Mouse (Mus musculus) T-helper 2 cell (primary cell): ENCODE data around the gene Baz2a.
"Not testable (repeated sequence)": the region's sequence is repeated elsewhere in the genome, so short reads cannot be mapped to it uniquely, and the experiment has no call there.

Source experiments
- in situ Hi-C: fragments of 300-600 bp; cut with MboI, MseI; formaldehyde crosslinking; loops from one replicate; pipeline ENCODE4 v1.15.1; 2025; ENCODE audit warnings: high pct_unique_total_duplicates

Gene Baz2a

GRCm38 (mm10) chr10:128081807-128082476 is 9.4 kb upstream of the Baz2a start:
- in situ Hi-C loops = no loop called here

GRCm38 (mm10) chr10:128082477-128082808 is 8.9 kb upstream of the Baz2a start:
- in situ Hi-C loops = no loop called here

DNA sequence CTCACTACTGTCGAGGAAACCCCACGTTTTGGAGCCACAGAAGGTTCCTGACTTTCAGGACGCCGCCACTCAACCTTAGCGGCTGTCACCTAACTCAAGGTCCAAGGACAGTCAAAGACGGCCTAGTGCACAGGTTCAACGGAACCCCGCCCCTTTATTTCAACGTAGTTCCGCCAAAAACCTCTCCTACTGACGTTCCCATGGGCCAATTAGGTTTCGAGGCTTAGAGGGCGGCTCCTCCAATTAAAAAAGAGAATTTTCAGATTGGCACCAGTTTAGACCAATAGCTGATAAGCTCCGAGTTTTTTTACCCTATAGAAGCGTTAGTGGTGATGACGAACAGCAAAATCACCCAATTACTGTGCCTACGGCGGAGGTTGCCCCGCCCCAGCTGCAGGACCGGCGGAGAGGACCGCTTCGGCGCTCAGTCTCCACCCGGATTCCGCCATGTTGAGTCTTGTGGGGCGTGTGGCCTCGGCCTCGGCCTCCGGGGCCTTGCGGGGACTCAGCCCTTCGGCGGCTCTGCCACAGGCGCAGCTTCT is 8.4 kb upstream of the Baz2a start, which contains the start of gene Atp5b:
TSS of gene Atp5b (plus strand) at position 394 of the 542 bp plus-strand sequence.
- in situ Hi-C loops = no loop called here

GRCm38 (mm10) chr10:128083688-128084087 is 7.7 kb upstream of the Baz2a start:
- in situ Hi-C loops = no loop called here

GRCm38 (mm10) chr10:128084160-128084559 is 7.2 kb upstream of the Baz2a start:
- in situ Hi-C loops = no loop called here

DNA sequence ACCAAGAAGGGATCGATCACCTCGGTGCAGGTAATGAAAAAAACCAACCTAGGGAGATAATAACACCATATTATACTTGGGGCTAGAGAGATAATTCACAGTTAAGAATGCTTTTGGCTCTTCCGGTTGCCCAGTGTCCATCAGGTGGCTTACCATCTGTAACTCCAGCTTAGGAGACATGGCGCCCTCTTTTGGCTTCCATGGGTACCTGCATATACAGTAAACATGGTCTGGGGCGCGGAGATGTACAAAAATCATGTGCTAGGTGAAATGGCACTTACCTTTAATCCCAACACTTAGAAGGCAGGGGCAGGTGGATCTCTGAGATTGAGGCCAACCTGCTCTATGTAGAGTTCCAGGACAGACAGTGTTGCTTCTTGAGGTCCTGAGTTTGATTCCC is 5.0 kb upstream of the Baz2a start:
- in situ Hi-C loops = no loop called here

DNA sequence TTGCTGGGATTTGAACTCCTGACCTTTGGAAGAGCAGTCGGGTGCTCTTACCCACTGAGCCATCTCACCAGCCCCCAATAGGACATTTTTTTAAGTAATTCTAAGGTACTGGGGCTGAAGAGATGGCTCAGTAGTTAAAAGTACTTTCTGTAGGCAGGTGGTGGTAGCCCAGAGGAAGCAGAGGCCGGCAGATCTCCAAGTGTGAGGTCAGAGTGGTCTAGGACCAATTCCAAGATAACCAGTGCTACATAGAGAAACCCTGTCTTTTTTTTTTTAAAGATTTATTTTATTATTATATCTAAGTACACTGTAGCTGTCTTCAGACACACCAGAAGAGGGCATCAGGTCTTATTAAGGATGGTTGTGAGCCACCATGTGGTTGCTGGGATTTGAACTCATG is 4.2 kb upstream of the Baz2a start:
- in situ Hi-C loops = not testable (repeated sequence)

DNA sequence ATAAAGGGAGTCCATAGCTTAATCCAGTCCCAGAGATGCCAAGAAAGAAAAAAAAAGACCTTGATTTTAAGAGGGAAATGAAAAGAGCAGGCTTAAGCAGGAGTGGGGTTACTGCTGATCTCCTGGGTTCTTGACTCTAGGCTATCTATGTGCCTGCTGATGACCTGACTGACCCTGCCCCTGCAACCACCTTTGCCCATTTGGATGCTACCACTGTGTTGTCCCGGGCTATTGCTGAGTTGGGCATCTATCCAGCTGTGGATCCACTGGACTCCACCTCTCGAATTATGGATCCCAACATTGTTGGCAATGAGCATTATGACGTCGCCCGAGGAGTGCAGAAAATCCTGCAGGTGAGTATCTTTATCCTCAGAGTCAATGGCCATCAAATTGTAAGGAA is 3.2 kb upstream of the Baz2a start:
- in situ Hi-C loops = no loop called here

DNA sequence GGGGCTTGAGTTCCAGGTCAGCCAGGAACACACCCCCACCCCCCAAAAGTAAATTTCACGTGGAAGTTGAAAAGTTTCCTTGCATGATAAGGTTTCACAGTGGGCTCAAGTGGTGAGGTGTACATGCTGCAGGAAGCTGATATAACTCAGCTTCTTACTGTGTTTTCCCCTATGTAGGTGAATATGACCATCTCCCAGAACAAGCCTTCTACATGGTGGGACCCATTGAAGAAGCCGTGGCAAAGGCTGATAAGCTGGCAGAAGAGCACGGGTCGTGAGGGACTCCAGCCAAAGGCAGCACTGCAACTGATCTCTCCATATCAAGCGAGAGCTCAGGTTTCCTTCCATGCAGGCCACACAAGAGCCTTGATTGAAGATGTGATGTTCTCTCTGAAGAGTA is 1.5 kb upstream of the Baz2a start:
- in situ Hi-C loops = loop anchor here (5.0 kb wide), 1 partner anchor 102 kb away; the partner anchor contains the start of gene Gls2

- in situ Hi-C loops = loop anchor here (5.0 kb wide), 1 partner anchor 101 kb away; the partner anchor contains the start of gene Gls2
Measured at GRCm38 (mm10) chr10:128090651-128091563, 470 bp upstream of the Baz2a start.

DNA sequence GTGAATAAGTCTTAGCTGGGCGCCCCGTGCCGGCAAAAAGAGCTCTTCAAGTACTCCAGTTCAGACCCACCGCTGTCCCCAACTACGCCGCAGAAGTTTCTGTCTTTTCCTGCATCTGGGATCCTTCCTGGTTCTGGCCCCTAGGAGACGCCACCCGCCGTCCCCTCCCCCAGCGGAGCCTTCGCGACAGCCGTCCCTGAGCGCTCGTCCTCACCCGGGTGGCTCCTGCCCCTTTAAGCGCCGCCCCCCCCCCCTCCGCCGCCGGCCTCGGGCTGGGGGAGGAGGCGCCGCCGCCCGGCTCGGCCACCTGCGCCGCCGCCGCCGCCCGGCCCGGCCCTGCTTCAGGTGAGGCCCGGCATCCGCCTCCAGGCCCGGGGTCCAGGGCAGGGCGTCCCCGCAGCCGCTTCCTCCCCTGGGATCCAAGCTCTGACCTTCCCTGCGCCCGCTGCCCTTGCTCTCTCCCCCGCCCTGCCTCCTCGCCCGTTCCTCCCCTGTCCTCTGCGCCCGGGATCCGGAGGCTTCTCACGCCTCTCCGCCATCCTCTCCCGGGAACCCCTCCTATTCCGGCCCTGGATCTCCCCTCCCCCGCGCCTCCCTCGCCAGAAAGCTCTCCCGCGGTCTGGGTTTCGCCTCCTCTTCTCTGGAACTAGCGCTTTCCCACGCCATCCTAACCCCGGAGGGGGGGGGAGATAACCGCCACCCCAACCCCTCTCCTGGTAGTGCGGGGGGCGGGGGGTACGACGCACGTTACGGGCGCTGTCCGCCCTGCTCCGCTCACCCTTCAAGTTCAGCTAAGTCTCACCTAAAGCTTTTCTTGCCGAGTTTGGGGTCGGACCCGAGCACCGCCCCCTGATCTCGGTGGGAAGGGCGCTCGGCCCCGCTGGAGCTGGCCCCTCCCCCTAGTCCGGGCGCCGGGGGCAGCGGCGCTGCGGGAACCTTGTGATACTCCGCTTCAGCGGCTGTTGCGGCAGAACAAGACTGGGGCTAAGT is 1.4 kb downstream of the Baz2a start:
- in situ Hi-C loops = loop anchor here (5.0 kb wide), 1 partner anchor 100 kb away; the partner anchor contains the start of gene Gls2

GRCm38 (mm10) chr10:128093496-128094294 is 2.3 kb downstream of the Baz2a start:
- in situ Hi-C loops = loop anchor here (5.0 kb wide), 1 partner anchor 99 kb away; the partner anchor contains the start of gene Gls2

GRCm38 (mm10) chr10:128094340-128094968 is 3.1 kb downstream of the Baz2a start:
- in situ Hi-C loops = loop anchor here (5.0 kb wide), 1 partner anchor 98 kb away; the partner anchor contains the start of gene Gls2

DNA sequence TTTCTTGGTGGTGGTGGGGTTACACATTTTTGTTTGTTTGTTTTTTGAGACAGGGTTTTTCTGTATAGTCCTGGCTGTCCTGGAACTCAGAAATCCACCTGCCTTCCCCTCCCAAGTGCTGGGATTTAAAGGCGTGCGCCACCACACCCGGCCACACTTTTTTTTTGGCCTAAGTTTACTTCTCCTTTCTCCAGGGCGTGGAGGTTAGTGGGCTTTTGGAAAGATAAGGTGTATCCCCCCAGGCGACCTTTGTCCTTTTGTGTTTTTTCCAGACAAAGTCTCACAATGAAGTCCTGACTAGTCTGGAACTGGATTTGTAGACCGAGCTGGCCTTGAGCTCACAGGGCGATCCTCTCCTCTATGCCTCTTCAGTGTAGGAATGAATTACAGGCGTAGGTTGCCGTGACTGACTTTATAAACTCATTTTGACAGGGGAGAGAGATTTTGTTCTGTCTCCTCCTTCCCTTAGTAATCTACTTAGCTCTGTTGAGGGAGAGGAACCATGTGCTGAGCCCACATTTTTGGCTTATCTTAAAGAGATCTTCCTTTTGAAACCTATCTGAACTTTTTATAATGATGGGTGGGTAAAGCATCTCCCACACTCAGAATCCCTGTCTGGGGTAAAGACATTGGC is 3.7 kb downstream of the Baz2a start:
- in situ Hi-C loops = no loop called here

GRCm38 (mm10) chr10:128096313-128096692 is 4.9 kb downstream of the Baz2a start:
- in situ Hi-C loops = no loop called here

DNA sequence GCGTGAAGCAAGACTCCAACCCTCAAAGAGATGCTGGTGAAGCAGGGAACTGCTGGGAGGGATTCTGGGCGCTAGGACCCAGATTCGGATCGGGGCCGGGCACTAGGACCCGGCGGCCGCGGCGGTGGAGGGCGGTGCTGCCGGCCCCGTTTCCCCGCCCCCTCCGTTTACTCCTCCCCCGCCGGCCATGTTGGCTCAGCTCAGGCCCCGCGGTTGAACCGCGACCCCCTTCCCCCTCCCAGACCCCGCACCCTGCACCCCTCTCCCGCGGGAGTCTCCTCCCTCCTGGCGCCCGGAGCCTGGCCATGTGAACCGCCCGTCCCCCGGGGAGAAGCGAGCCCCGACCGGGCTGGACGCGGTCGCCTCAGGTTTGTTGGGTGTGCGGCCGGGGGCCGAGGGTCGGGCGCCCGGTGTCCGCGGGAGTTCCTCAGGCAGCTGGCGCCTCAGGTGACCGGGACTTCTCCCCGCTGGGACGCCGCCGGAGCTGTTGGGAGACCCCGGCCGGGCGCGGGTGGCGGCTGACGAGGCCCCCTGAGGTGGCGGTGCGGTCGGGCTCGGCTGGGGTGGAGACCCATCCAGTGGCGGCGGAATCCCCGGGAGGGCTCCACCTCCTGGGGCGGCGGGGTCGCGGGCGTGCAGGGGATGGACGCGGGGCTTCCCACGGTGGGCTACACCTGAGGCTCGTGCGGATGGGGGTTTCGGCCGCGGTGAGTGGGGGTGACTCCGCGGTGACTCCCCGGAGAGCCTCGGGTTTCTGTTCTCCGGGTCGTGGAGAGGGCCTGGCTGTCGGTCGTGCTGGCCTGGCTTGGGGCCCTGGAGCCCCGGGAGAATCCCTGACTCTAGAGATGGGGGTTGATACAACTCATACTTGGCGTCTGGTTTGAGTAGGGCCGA is 5.6 kb downstream of the Baz2a start:
- in situ Hi-C loops = no loop called here

GRCm38 (mm10) chr10:128097587-128097971 is 6.2 kb downstream of the Baz2a start:
- in situ Hi-C loops = no loop called here

DNA sequence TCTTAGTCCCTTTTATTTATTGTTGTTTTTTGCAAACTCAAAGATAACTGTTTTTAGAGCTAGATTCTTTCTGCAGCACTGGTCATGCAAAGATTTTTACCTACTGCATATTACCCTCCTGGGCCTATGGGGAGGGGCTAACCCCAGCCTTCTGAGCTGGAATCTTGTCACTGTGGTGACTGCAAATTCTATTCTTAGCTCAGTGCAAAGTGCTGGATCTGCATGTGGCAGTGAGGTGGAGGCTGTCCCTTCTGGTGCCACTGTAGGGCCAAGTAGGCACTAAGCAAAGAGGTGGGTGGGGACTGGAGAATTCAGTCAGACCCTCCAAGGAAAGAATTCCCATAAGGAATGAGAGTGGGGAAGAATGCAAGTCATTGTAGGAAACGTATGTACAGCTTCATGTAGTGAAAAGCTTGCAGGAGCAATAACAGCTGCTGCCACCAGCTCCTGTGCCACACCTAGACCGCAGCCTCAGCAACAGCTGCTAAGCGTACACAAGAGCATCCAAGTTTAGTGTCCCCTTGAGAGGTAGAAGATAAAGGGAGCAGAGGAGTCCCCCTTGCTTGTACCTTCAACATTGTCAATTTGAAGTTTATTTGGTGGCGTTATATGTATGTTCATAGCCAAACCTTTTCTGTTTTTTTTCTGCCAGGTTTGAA is 18.9 kb downstream of the Baz2a start:
- in situ Hi-C loops = no loop called here
